Mouse (Mus musculus) small intestine, adult 2 months (tissue): ENCODE measurements around the gene Tmcc3. TPM values are rescaled to one million over a fixed set of nuclear protein-coding genes. Genes with fewer than 3 reads are reported as not detected.
"Not testable (repeated sequence)": the region's sequence is repeated elsewhere in the genome, so short reads cannot be mapped to it uniquely, and the experiment has no call there.

Source experiments
- H3K27ac ChIP-seq: fragments of 200-500 bp; 2 replicates; pipeline ENCODE4 v1.5.1; 2012; ENCODE audit warnings: low read depth, low read length, control low read depth, inconsistent platforms; ENCODE audit not compliant: insufficient read depth
- H3K27me3 ChIP-seq: fragments of 200-500 bp; 2 replicates; pipeline ENCODE4 v1.6.1; 2012; ENCODE audit warnings: mild to moderate bottlenecking, moderate library complexity, low read length, inconsistent platforms; ENCODE audit not compliant: control insufficient read depth, insufficient read depth
- H3K36me3 ChIP-seq: fragments of 200-500 bp; 2 replicates; pipeline ENCODE4 v1.6.1; 2012; ENCODE audit warnings: mild to moderate bottlenecking, low read length, control low read depth, inconsistent platforms; ENCODE audit not compliant: control insufficient read depth, insufficient read depth
- H3K4me1 ChIP-seq: fragments of 200-500 bp; 2 replicates; pipeline ENCODE4 v1.6.1; 2012; ENCODE audit warnings: low read length, inconsistent platforms, mixed read lengths; ENCODE audit not compliant: control insufficient read depth, insufficient read depth, insufficient read length
- H3K4me3 ChIP-seq: fragments of 200-500 bp; 2 replicates; pipeline ENCODE4 v1.5.1; 2012; ENCODE audit warnings: low read depth, mild to moderate bottlenecking, control low read depth, inconsistent platforms, low read length, moderate library complexity
- CTCF ChIP-seq: fragments of 200-500 bp; IDR thresholded peaks from 2 replicates; pipeline ENCODE4 v1.5.1; 2012; ENCODE audit warnings: low read depth, mild to moderate bottlenecking, control low read depth, inconsistent platforms, low read length, moderate library complexity, mixed read lengths; ENCODE audit not compliant: insufficient replicate concordance, insufficient read length; ENCODE audit errors: extremely low read depth
- POLR2A ChIP-seq: fragments of 200-500 bp; IDR thresholded peaks from 2 replicates; pipeline ENCODE4 v1.6.1; 2012; ENCODE audit warnings: low read depth, mild to moderate bottlenecking, control low read depth, inconsistent platforms, low read length, moderate library complexity
- WGBS: fragments of 180-500 bp; shearing (Covaris S2); methylation state at CpG from one replicate; pipeline ENCODE4 v1.1.7; 2018; 5-methylcytosine and 5-hydroxymethylcytosine counted together
- polyA plus RNA-seq: library from polyadenylated mRNA; depleted of rRNA; stranded (reverse); fragments of >200 nt; gene quantifications from 2 replicates; pipeline ENCODE4 v1.2.3, GENCODE M21; 2012

Gene Tmcc3
- polyA plus RNA-seq, 1 experiment: 38.7 TPM

DNA sequence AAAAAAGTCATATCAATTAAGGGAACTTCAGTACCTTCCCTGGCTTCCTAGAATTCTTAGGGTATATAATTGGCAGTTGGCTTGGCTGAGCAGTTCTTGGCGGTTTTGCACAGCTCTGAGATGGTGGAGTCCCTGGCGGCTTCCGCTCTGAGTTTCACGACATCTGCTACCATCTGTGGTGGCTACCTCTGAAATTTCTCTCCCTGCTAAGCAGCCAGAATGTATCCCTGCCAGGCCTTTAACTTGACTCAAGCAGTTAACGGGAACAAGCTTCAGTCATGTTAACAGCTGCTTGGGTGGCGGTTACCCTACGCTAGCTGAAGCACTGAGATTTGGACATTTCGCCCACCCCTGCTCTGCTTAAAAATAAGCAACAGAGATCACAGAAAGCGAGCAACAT is 284.0 kb downstream of the Tmcc3 start:
- Histone ChIP-seq H3K4me1 (peaks cover 3% of the 10 kb centered on the region), H3K36me3 (no peaks in the 10 kb centered on the region), H3K27ac (no peak overlapping the region), H3K4me3 (no peak overlapping the region), H3K27me3 (no peaks in the 10 kb centered on the region)
- TF ChIP-seq POLR2A (no peak), CTCF (no peak)
- WGBS: 90% methylated on average over 9 of the region's 9 CpGs

GRCm38 (mm10) chr10:94599846-94600245 is 288.1 kb downstream of the Tmcc3 start:
- 82% methylated on average over 2 of the region's 2 CpGs for WGBS
- H3K27me3 ChIP-seq, H3K4me3 ChIP-seq, H3K4me1 ChIP-seq, H3K27ac ChIP-seq, H3K36me3 ChIP-seq: not testable (repeated sequence)

DNA sequence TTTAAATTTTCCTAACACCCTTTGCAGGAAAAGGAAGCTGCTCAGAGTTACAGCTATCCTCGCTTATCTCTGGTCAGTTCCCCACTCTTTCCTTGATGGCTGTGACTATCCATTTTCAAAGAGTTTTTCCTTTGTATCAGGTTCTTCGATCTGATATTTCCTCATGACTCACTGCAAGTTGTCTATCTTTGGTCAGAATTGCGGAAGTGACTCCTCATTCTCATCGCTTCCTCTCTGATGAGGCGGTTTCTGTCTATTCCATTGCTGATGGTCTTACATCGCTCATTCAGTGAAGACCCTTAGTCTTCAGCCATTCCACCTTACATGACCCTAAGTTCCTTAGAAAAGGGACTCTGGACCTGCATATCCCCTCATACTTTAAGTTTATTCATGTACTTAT is 289.3 kb downstream of the Tmcc3 start:
- Histone ChIP-seq H3K27ac (no peak overlapping the region), H3K4me1 (peaks cover 8% of the 10 kb centered on the region), H3K27me3 (no peaks in the 10 kb centered on the region), H3K4me3 (no peak overlapping the region), H3K36me3 (no peaks in the 10 kb centered on the region)
- TF ChIP-seq CTCF: no peak
- TF ChIP-seq POLR2A: no peak
- WGBS: 78% methylated on average over 6 of the region's 6 CpGs

DNA sequence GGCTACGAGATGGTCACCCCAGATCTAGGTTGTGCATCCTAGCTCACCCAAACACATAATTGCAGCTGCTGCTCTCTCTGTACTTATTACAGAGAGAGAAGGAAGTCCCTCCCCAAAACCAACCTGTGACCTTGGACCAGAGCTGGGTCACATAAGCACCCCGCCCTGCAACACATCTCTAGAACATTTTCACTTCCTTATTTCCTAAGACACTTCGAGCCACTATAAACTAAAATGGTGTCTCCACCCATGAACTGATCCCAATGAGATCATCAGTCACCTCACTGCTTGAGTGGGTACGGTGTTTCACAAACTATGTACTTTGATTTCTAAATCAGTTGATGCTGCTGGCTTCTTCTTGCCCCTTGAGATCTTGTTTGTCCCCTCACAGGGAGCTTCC is 293.7 kb downstream of the Tmcc3 start:
- WGBS: 28% methylated on average over 4 of the region's 4 CpGs
- Histone ChIP-seq H3K4me3 (no peak overlapping the region), H3K4me1 (peaks cover 12% of the 10 kb centered on the region; the same call in 1 of the 2 replicates), H3K27me3 (no peaks in the 10 kb centered on the region), H3K36me3 (no peaks in the 10 kb centered on the region), H3K27ac (no peak overlapping the region; the same call in 1 of the 2 replicates)
- no peak for TF ChIP-seq CTCF
- no peak for TF ChIP-seq POLR2A

DNA sequence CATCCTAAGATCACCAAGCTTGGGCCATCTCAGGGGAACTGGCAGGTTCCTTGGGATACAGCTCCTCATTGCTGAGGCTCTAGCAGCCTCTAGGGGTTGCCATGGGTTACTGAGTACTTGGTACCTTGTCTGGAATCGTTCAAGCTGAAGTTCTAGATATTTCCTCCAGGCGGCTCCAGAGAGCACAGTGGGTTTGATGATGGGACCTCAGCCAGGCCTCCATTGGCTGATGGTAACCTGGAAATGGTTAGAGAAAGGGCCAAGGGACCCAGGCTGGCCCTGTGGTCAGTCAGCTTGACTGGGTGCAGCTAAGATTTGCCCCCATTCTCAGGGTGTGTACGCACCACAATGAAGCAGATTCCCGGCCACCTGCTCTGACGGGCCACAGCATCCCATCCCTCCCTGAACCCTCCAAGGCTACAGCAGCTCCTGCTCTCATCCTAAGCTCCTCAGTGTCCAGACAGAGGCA is 297.6 kb downstream of the Tmcc3 start:
- 58% methylated on average over 5 of the region's 5 CpGs for WGBS
- Histone ChIP-seq H3K27me3 (no peaks in the 10 kb centered on the region), H3K4me3 (no peak overlapping the region), H3K36me3 (no peaks in the 10 kb centered on the region), H3K27ac (no peak overlapping the region), H3K4me1 (peaks cover 12% of the 10 kb centered on the region; the same call in 1 of the 2 replicates)
- TF ChIP-seq CTCF (peak; percentile 90; the same call in 1 of the 2 replicates), POLR2A (no peak)

DNA sequence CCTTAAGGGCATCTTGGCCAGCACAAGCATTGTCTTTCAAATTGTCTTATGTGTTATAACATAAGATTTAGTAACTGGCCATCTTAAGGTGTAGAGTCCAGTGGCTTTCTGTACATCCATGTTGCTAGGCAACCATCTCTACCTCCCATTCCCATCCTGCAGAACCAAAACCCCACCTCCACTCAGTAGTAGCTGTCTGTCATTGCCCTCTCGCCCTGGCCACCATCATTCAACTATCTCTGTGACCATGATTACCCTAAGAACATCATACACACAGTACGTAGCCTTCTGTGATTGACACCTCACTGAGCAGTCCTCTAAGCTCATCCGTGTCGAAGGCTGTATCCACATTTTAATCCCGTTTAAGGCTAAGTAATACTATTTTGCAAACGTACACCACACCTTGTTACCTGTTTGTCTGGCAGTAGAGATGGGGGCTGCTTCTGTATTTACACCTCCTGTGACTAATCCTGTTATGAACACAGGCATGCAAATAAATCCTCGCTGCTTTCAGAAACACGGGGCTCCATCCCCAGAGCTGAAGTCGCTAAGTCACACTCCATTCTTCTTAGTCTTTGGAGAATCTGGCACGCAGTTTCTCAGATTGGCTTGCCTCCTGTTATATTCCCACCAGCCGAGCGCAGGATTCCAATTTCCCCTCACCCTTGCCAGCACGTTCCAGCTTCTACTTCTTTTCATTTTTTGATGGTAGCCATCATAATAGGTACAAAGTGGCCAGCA is 299.6 kb downstream of the Tmcc3 start:
- H3K27me3 ChIP-seq: no peaks in the 10 kb centered on the region
- H3K27ac ChIP-seq: no peak overlapping the region
- peaks cover 7% of the 10 kb centered on the region; the same call in 1 of the 2 replicates for H3K4me1 ChIP-seq
- H3K36me3 ChIP-seq: no peaks in the 10 kb centered on the region
- H3K4me3 ChIP-seq: no peak overlapping the region
- no peak for TF ChIP-seq CTCF
- no peak for TF ChIP-seq POLR2A
- 61% methylated on average over 13 of the region's 13 CpGs for WGBS

DNA sequence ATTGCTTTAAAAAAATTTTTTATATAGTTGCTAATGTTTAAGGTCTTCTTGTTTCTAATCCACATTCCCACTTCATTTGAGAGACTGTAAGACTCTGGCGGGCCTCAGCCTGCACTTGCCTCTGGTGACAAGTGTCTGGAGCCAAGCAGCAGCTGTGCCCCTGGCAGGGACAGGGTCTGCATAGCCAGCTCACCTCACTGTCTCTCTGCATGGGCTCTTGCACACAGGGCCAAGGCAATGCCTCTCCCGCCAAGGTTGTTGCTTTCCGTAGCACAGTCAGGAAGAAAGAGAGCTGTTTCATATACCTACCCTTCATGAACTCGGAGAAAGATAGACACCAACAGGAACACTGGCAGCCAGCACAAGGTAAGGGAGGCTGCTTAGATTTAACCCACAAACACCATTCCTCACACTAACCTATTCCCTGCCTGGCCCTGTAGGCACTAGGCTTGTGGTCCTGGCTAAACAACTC is 300.3 kb downstream of the Tmcc3 start:
- 85% methylated on average over 4 of the region's 4 CpGs for WGBS
- Histone ChIP-seq H3K4me3 (no peak overlapping the region), H3K4me1 (peaks cover 7% of the 10 kb centered on the region; the same call in 1 of the 2 replicates), H3K27me3 (no peaks in the 10 kb centered on the region), H3K36me3 (no peaks in the 10 kb centered on the region), H3K27ac (no peak overlapping the region)
- TF ChIP-seq CTCF (no peak), POLR2A (no peak)
